Mouse (Mus musculus): ENCODE data around the gene Epgn.

Gene Epgn

DNA sequence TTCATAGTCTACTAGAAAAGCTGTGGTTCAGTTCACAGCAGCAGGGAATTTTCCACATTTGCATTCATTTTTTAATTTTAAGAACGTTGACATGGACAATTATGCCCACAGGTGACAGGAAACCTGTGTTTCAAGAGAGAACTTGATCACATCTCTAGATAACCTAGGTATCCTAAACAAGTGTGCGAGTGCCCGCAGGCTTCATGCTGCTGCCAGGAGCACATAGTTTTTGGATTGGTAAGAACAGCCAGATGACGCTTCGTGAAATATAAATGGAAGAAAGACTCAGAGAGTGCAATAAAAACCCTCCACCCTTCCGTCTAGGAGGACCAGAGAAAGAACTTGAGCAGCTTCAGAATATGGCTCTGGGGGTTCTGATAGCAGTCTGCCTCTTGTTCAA lies at the start of gene Epgn:
Gene Epgn, plus strand, starts transcription at position 301 of the 400 bp plus-strand sequence.
- DNase-seq (ENCODE audit: extremely low spot score, low read depth, low spot score), result no peak

DNA sequence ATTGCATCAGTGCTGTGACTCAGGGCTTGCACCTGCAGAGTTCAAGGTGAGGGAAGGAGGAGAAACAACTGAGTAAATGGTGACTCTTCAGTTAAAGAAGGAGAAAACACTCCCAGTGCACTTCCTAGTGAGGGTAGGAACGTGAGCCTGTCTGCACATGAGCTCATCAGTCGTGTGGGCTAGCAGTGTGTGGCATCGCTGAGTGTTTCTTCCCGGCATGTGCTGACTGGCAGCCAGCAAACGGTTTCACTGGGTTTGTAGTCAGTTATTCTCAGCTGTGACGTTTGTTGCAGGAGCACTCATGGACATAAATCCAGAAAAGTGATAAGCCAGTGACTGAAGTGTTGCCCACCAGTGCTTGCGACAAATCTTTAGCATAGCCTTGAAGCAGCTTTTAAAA lies 47.0 kb upstream of the Epgn start:
- no peak for DNase-seq (ENCODE audit: extremely low spot score, low read depth, low spot score)

DNA sequence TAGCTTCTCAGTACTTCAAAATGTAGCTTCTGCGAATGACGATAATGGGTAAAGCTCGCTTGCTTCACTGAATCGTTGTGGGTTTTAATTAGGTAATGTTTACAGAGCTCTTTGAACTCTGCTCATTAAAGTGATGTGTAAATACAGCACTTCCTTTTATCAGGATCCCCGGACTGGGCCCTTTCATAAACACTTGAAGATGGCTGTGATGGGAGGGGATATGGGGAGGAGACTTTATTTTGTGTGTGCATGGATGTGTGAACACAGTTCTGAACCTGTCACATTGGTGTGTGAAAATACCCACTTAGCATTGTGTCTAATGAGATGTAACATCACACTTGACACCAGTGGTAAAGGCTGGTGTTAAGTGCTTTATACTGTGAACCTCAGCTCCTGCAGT lies 39.7 kb upstream of the Epgn start:
- DNase-seq (ENCODE audit: extremely low spot score, low read depth, low spot score), result no peak

DNA sequence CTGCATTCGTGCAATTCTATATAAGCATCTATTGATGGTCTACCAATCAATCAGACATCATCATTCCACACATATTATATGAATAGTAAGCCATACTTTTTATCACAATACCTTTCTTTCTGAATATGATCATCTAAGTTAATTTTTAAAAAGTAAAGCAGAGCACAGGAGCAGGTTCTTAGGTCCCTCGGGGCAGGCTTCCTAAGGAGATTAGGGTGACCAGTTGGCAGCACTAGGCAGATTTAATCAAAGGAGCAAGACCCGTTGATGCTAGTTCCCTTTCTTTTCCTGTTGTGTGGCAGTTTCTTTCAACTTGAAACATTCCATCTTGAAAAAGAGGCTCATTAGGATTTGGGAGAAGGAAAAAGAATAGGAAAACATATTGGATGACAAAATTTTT lies 39.1 kb upstream of the Epgn start:
- no peak for DNase-seq (ENCODE audit: extremely low spot score, low read depth, low spot score)

DNA sequence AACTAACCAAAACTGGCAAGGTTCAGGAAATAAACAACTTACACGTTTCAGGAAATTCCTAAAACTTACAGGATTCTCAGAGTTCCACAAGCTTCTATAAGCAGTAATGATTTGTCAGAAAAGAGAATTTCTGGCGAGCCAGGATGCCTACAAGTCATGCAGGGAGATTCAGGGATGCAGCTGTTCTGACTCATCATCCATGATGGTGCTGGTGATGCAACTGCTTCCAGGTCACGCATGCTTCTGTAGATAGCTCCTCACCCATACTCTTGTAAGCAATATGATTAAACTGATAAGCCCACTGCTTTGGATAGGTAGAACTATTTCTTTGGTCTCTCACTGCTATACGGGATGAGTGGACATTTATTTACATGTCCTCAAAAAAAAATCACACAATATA lies 38.7 kb upstream of the Epgn start:
- DNase-seq (ENCODE audit: extremely low spot score, low read depth, low spot score), result no peak

DNA sequence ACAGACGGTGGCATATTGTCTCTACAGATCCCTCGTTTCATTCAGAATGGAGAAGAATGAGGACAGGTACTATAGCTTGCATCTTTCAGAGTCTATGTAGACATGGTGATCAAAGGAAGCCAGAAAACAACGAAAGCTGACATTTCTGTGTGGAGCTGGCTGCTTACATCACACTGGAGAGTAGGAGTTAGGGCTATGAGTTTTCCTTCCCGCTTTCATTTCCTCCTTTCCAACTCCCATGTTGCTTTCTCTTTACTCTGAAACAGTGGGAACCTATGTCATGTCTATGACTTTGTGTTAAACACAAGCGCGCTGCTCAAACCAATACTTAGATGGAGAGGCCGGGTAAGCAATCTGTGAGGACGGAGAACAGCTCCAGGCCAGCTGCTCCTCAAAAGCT lies 27.3 kb upstream of the Epgn start:
- no peak for DNase-seq (ENCODE audit: extremely low spot score, low read depth, low spot score)

DNA sequence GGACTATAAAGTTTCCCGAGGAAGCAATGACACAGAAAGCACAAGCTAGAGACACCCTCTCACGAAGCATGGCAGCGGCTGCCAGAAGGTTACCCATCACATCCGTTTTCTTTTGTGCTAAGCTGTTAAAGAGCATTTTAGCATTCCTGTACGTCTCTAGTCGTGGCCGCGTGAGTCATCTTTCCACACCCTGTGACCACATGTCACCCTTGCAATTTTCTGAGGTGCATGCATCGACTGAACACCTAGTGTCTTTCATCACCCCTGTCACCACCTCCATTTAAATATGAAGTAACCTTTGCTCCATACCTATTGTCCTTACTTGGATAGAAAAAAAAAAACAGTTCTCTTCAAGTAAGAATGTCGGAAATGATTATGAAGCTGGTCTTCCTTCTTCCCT lies 12.0 kb upstream of the Epgn start:
- no peak for DNase-seq (ENCODE audit: extremely low spot score, low read depth, low spot score)

DNA sequence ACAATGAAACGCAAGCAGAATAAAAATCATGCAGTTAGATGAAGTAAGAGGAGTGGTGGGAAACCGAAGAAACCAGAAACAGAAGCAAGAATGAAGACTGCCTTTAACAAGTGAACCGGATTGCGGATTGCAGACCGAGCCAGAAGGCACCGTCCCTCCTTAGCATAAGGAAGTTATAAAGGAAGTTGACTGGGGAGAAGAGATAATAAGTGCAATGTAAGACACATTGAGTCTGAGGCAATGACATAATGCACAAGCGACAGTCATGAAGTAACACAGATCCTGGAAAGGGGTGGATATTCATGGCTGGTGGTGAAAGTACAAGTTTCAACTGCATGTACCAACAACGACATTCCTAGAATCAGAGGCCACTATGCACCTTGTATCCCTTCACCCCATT lies 4.2 kb upstream of the Epgn start:
- DNase-seq (ENCODE audit: extremely low spot score, low read depth, low spot score), result no peak

DNA sequence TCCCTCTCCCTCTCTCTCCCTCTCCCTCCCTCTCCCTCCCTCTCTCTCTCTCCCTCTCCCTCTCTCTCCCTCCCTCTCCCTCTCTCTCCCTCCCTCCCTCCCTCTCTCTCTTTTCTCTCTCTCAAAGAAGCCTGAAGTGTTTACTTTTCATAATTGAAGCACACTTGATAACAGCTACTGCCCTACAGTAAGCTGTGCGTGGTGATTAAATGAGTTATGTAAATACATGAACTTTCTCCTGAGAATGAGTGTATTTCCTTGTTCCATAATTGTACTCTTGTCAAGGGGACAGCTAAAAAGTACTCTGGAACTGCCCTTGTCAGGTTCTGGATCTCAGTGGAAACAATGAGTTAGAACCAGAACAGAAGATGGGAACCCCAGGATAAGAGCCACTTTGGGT lies 576 bp downstream of the Epgn start:
- no peak for DNase-seq (ENCODE audit: extremely low spot score, low read depth, low spot score)

DNA sequence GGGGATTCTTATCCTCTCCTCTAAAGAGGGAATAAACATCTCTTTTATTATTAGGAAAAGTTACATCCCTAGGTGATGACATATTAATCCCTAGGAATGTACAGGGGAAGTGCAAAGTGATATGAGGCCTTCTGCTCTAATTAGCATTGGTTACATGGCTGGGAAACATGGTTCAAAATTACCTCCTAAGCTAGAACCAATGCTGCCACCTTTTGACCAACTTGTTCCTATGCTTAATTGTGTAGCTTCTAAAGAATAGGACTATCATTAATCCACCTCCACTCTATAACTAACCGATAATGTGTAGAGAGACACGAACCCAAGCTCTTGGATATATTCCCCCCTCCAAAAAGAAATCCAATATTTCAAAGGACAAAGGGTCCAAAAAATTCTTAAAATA lies 3.4 kb downstream of the Epgn start:
- no peak for DNase-seq (ENCODE audit: extremely low spot score, low read depth, low spot score)

DNA sequence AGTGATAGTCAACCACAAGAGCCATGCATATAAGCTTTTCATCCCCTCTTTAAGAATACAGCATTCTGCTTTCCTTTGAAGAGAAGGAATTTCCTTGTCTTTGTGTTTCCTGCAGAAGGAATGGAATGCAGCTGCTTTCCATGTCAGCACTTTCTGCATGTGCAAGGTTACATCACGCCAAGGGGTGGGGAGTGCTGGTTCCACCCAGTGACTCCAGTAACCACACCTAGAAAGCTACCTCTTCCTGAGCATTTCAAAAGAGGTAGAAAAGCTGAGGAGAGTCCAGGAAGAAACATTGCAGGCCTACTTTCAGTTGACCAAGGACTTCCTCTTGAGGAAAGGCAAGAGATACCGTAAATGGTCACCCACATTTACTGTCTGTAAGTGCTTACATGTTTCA lies 8.1 kb downstream of the Epgn start:
- DNase-seq (ENCODE audit: extremely low spot score, low read depth, low spot score), result no peak

DNA sequence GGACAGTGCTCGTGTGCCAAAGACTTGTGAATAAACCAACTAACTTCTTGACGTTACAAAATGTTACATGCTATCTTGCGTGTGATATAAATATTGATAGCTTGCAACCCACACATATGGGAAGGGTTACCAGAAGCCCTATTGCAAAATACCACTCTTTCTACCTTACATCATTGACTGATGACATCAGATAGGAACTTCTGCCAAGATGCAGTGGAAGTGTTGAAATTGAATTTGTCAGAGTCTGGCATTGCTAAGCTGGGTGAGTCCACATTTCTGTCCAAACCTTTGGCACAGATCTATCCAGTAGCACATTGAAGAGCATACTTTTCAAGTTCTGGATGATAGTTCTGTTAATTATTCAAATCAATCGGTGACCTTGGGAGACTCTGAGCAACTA lies 9.4 kb downstream of the Epgn start:
- no peak for DNase-seq (ENCODE audit: extremely low spot score, low read depth, low spot score)

DNA sequence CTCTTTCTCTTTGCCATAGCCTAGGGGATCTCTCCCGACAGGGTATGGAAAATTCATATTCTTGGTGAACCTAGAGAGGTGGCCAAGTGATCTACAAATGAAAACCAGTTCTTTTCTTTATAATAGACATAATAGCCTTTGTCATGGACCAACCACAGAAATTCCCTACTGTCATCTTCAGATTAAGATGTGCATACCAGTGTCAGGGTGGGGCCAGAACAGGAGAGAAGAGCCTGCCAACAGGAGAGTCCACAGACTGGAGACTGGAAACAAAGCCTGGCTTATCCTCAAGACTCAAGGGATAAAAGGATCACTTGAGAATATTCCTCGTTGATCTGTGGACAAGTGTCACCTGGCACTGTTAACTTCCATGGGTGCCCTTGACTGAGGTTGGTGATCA lies 10.5 kb downstream of the Epgn start:
- no peak for DNase-seq (ENCODE audit: extremely low spot score, low read depth, low spot score)

DNA sequence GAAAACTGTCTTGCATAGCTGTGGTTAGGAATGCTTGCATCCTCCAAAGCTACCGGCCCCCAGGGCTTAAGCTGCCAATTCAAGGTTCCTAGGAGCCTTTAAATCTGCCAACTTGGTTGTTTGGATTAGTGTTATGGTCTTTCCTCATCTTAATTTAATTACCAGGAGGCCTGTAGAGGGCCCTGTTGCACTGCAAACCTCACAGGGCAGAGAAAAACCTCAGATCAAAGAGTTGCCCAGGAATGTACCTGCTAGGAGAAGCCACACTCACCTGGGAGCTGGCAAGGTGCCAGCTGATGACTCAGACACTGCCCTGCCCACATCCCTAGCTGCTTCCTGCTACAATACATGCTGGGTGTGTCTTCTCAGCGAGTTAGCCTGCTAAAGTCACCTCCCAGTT lies 11.3 kb downstream of the Epgn start:
- no peak for DNase-seq (ENCODE audit: extremely low spot score, low read depth, low spot score)

DNA sequence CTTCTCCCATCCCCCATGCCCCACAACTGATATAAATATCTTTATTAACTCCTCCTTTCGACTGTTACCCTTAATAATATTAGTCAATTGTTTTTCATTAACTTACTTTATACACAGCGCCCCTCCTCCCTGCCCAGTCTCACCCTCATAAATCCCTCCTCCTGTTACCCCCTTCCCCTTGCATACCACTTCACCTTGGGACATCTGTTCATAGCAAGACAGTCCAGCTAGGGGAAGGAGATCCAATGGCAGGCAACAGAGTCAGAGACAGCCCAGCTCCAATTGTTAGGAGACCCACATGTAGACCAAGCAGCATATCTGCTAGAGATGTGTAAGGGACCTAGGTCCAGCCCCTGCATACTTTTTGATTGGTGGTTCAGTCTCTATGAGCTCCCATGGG lies 11.7 kb downstream of the Epgn start:
- DNase-seq (ENCODE audit: extremely low spot score, low read depth, low spot score), result no peak

DNA sequence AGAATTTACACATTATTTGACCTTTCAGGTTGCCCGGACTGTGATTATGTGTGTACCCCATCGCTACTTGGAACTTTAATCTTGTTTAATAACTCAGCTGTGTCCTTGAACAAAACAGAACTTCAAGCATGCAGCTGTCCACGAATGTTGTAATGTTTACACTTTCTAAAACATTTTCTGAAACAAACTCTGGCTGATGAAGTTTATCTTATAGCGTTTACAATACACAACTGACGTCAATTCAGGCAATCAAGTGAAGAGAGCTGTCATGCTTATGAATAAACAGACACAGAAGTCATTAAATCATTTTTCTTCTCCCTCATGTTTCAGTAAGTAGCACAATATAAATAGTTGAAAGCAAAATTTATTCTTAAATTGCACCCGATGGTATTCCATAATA lies 20.7 kb downstream of the Epgn start:
- DNase-seq (ENCODE audit: extremely low spot score, low read depth, low spot score), result no peak

DNA sequence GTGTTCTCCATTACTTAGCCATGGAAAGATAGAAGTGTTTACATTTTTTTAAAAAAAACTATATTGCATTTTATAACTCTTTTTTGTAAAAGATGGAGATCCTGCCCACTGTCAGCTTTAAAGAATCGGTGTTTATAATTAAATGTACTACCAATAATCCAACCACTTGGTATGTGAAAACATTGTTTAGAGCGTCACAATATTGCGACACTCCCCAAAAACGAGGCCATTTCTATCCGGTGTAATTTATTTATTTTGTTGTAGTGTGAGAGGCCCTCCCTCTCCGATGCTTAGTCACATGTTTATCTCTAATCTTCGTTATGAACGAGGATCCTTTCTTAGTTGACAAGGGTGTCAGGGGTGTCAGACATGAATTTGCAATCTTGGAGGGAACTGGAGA lies 21.1 kb downstream of the Epgn start:
- no peak for DNase-seq (ENCODE audit: extremely low spot score, low read depth, low spot score)

DNA sequence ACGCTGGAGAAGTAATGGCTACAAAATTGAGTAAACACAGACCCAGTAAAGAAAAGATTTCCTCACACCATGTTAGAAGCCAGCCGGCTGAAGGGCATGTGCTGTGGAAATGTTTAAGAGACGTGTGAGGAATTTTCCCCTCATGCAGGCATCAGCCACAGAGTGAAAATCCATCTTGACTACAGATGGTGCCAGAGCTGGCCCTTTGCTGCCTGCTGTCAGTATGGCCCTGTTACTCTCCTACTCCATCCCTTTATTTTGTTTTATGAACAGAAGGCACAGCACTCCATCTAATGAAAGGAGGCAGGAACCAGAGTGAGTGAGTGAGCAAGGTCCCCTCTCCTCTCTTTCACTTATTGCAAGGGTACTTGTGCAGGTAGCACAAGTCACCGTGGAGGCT lies 45.1 kb downstream of the Epgn start:
- no peak for DNase-seq (ENCODE audit: extremely low spot score, low read depth, low spot score)

DNA sequence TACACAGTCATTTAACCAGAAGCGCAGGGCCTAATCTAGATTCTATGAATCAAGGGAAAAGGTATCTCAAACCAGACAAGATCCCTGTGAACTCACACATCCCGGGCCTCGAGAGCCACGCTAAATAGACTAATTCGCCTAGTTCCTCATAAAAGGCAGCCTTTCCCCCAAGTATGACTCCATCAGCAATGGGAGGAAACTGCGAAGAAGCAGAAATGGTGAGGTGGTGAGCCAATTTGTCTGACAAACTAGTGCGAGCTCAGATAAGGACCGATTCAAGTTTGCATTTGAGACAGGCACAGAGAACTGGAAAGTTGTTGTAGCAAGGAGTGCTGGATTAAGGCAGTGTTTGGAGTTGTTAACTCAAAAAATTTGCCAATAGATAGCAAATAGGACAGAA lies 46.4 kb downstream of the Epgn start:
- DNase-seq (ENCODE audit: extremely low spot score, low read depth, low spot score), result no peak

DNA sequence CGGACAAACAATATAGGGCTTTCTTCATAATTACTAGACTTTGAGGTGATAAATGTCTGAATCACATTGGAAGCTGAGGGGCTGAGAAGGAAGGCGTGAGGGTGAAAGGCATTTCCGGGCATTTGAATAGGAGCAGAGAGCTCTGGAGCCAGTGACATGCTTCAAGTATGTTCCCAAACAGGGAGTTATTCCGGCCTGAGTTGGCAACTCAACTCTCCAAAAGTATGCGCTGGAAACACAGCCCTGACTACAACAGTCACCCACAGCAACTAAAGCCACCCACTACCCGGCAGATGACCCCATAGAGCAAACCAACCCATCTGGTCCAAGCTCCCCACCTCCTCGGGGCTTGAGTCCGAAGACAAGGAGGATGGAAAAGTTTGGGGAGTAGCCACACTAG lies 46.8 kb downstream of the Epgn start:
- DNase-seq (ENCODE audit: extremely low spot score, low read depth, low spot score), result no peak

DNA sequence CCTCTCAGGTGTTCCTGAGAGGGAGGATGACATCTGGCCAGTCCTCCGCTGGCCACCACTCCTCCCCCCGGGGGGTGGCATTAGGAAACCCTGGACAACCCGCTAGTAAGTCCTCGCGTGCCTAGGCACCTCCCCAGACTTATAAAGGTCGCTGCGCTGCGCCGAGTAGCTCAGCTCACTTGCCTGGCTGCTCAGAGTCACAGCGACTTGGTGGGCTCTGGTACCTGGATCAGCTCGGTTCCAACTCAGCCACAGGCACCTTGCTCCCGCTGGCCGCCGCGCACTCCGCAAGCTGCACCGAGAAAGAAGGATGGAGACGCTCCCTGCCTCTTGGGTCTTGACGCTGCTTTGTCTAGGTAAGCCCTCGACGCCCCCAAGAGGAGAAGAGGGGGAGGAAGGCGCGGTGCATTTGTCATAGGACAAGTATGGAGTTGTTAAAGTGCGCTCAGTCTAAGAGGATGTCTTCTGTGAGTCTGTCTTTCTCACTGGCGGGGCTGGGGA lies 47.2 kb downstream of the Epgn start, which contains the start of gene Ereg:
Gene Ereg, plus strand, starts transcription at position 173 of the 501 bp plus-strand sequence.
- DNase-seq (ENCODE audit: extremely low spot score, low read depth, low spot score), result no peak

DNA sequence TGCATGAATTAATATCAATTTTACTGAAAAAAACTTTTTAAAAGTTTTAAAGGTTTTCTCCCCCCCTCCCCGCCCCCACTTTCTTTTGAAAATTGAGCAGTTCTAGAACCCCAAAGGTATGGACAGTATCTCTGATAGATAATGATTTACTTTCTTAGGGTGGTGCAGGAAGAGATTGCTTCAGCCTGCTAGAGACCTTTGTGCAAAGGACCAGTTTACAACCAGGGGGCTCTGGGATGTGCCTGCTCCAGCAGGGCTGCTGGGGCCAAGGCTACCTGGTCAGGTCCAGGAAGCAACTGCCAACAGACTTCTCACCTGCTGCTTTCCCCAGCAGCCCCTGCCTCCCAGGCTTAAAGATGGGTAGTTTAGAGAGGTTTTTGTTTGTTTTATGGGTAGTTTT lies 47.8 kb downstream of the Epgn start:
- no peak for DNase-seq (ENCODE audit: extremely low spot score, low read depth, low spot score)

DNA sequence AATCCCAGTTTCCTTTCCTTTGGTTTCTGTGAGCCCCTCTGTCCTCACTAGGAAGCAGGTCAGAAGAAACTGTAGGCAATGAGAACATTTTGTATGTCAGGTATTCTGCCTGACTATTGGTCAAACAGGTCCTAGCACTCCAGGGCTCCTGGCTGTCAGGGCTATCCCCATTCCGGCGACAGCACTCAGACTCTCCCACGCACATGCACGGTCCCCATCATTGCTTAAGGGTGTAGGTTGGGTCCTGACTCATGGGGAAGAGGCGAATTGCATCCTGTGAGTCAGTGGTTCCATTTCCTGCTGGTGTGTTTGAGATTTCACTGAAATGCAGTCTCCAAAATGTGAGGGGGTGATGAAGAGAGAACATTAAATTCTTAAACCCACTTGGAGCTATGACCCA lies 55.8 kb downstream of the Epgn start:
- DNase-seq (ENCODE audit: extremely low spot score, low read depth, low spot score), result no peak

All from hindlimb bud, embryonic 11.5 days (tissue).